Mouse (Mus musculus): Measurements from ENCODE around the gene Aff3.

GRCm38 (mm10) chr1:38654981-38655540 is 9.7 kb downstream of the Aff3 start:
- TF ChIP-seq CTCF (IDR thresholded peaks at IDR 0.05; ENCODE audit: low read depth): no peak; the same call in 1 of the 2 replicates
- no peak for TF ChIP-seq EP300 (optimal IDR thresholded peaks at IDR 0.05)

Data from stomach, postnatal 0 days (tissue).